Mouse (Mus musculus): ENCODE measurements around the gene Vav3.
"Not testable (repeated sequence)": the region's sequence is repeated elsewhere in the genome, so short reads cannot be mapped to it uniquely, and the experiment has no call there.

Gene Vav3

GRCm38 (mm10) chr3:109440001-109440400 is 99.5 kb downstream of the Vav3 start:
- in situ Hi-C loops (cut with MseI, MboI): no loop called here

GRCm38 (mm10) chr3:109444077-109444476 is 103.6 kb downstream of the Vav3 start:
- in situ Hi-C loops (cut with MseI, MboI): no loop called here

- in situ Hi-C loops (cut with MseI, MboI): no loop called here
Measured at GRCm38 (mm10) chr3:109446903-109447302, 106.5 kb downstream of the Vav3 start.

DNA sequence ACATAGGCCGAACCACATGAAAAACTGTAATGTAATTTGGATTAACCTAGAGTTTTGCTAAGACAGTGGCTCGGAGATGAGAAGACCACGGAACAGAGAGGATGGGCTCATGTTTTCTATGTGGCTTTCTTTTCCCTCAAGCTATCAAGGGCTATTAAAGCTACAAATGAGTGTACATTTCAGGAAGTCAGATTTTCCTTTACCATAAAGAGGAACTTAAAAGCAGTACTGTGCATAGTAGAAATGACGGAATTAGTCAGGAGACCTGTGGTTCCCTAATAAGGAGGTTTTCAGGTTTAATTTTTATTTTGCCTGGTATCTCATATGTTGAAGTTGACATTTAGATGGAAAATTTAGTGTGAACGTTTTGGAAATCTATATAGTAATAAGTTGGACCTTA is 107.8 kb downstream of the Vav3 start:
- in situ Hi-C loops (cut with MseI, MboI): not testable (repeated sequence)

DNA sequence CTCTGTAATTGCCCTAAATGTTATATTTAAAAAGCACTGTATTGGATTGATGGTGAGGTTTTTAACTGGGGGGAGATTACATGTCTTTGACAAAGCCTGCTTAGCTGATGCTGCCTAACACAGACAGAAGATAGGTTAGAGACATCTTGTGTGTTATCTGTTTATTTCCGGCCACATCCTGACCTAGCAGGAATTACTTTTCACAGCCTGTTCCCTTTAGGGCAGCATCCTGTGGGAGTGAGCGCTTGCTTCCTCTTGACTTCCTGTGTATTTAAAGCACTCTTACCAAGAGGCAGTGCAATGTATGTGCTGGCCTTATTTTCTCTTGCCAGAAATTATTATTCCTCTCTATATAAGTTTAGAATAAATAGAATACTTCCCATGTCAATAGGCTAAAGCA is 111.5 kb downstream of the Vav3 start:
- in situ Hi-C loops (cut with MseI, MboI): no loop called here

- in situ Hi-C loops (cut with MseI, MboI): no loop called here
Measured at GRCm38 (mm10) chr3:109454633-109455032, 114.2 kb downstream of the Vav3 start.

DNA sequence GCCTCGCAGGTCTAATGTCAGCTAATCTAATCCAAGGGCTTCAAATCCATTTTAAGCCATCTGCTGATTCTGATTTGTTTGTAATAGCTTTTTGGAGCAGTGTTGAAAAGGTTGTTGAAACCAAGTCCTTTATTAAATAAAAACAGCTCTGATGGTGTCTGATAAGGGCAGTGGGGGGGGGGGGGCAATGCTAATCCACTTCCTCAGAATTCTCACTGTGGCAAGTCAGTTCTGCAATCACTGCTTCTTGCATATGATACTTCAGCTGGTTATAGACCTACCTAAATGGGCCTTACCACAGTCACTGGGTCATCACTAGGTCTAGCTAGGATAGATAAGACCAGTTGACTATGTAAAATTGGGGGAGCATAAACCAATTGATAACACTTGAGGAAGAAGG is 115.9 kb downstream of the Vav3 start:
- in situ Hi-C loops (cut with MseI, MboI): no loop called here

DNA sequence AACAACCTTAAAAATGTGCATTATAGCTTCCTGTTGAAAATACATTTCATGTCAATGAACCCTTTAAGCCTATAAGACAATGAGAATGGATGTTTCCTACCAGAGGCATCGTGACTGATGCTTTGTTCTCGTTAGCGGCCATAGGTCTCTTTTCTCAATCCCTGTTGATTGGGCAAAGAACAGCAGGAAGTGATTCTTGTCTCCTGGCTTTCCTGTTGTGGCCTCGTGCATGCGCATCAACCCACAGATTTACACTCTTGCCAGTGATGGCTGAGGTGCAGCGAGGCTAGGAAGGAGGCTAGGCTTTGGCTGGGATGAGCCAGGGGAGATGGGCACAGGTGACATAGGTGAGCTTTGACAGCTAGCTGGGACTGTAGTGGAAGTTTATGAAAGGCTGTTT is 123.2 kb downstream of the Vav3 start:
- in situ Hi-C loops (cut with MseI, MboI): no loop called here

- in situ Hi-C loops (cut with MseI, MboI): no loop called here
Measured at GRCm38 (mm10) chr3:109464600-109464999, 124.1 kb downstream of the Vav3 start.

DNA sequence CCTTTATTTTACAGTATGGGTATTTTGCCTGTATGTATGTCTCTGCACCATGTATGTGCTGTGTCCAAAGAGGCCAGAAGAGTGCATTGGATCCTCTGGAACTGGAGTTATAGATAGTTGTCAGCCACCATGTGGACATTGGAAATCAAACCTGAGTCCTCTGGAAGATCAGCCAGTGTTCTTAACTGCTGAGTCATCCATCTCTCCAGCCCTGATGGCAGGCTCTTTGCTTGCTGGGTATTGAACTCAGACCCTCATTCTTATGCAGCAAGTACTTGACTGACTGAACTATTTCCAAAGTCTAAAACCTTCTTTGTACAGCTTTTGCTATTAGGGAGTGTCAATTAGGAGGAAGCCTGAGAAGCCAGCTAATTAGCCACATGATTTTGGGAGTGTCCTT is 126.1 kb downstream of the Vav3 start:
- in situ Hi-C loops (cut with MseI, MboI): no loop called here

DNA sequence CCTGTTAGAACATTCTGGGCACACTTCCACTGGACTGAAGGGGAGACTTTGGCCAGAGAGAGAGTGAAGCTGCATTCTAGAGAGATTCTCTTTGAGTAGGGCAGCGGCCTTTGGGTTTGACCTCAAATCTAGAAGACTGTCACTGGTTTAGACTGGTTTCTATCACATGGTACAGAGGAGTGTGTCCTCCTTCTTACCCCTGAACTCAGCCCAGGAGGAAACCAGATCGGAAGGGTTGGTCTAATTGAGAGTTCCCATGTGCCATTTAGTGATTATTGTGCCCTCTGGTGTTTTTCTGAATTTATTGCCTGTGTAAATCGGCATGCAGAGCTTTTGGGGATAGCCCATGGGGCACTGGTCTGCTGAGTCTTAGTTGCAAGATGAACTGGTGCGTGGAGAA is 126.8 kb downstream of the Vav3 start:
- in situ Hi-C loops (cut with MseI, MboI): no loop called here

GRCm38 (mm10) chr3:109469465-109469864 is 129.0 kb downstream of the Vav3 start:
- in situ Hi-C loops (cut with MseI, MboI): no loop called here

- in situ Hi-C loops (cut with MseI, MboI): no loop called here
Measured at GRCm38 (mm10) chr3:109470651-109471255, 130.3 kb downstream of the Vav3 start.

DNA sequence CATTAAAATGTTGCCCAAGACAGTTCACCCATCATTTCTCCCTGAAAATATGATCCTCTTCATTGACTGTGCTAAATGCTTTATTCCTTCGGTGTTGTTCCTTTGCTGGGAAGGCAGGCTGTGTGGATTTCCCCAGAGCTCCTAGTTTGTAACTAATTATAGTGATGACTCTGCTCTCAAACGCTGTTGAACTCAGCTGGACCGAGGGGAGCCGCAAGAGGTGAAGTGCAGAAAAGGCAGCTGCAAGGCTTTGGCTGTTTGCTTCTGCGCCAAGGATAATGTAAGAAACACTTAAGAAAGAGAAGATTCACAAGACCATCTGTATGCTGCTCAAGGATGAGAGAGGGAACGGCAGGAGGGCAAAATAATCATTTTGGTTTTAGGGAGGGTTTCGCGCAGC is 136.1 kb downstream of the Vav3 start:
- in situ Hi-C loops (cut with MseI, MboI): no loop called here

DNA sequence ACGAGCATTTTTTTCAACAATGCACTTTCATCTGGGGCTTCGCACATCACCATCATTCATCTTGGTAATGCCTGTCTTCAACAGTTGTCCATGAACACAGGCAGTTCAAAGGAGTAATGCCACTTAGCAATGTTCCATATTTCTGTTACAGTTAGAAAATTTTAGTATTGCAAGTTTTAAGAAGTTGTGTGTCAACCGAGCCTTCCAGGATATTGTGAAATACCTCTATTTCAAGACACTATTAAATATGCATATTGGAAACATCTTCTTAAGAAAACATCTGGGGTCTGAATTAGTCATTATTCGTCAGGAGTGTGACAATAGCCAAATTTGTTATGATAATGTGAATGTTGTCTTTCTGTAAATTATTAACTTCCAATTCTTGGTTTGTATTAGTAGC is 137.8 kb downstream of the Vav3 start:
- in situ Hi-C loops (cut with MseI, MboI): no loop called here

DNA sequence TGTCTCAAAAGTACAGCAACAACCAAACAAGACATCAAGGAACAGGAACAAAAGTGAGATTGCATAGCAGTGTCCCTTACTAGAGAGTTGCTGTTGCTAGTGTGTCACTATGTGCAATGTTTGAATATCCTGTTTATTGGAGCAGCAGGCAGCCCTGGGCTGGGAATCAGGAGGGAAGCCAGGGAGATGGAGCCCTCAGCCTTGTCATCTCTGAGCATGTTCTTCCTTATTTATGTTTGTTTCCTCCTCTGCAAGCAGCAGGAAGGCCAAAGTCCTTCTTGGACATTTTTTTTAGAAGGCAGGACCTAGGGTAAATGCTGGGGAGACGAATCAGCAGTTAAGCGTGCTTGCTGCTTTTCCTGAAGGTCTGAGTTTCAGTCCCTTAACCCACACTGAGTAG is 140.2 kb downstream of the Vav3 start:
- in situ Hi-C loops (cut with MseI, MboI): no loop called here

DNA sequence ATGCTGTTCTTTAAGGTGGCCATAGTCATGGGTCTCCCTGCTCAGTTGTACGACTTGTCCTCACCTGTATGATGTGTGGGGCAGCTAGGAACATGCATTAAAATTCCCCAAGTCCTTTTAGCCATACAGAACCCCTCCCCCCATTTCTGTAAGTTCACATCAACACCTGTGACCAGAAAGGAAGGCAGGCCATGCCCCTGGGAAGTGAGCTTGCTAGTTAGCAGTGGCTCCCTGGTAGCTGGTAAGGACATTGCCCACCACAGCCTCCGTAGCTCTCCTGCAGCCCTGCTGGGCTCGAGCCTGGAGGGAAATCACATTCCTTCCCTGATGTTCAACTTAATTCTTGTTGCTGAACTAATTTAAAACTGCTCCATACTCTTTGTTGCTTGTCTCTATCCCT is 146.3 kb downstream of the Vav3 start:
- in situ Hi-C loops (cut with MseI, MboI): no loop called here

- in situ Hi-C loops (cut with MseI, MboI): no loop called here
Measured at GRCm38 (mm10) chr3:109487823-109488222, 147.4 kb downstream of the Vav3 start.

GRCm38 (mm10) chr3:109488750-109489171 is 148.3 kb downstream of the Vav3 start:
- in situ Hi-C loops (cut with MseI, MboI): no loop called here

DNA sequence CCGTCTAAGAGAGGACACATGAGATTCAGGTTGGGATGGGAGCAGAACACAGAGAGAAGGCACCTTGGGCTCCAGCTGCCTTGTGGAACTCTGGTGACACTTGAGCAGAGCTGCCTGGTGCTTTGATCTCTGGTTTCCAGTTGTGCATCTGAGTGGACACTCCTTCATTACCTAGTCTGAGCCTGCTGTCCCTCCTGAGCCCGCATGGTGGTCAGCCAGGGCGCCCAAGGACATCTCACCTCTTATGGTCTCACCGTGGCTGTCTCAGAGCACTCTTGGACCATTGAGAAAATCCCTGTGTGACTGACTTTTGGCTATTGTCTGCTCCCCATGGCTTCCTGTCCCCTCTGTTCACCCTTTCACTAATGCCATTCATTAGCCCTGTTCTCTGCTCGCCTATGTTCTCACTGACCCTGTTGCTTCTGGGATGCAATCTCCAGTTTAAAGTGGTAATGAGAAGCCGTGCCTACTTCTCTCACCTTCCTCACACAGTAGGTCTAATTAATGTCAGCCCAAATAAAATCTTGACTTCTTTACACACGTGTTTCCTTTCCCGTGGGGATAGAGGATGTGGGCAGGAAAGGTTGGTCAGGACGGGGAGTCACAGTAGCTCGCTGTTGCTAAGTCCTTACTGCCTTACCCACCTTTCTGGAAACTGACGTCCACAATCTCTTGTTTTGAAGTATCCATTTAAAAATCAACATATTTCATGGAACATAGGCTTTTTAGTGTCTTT is 150.3 kb downstream of the Vav3 start:
- in situ Hi-C loops (cut with MseI, MboI): loop anchor here (5.0 kb wide), 1 partner anchor 318 kb away; no protein-coding TSS in a partner anchor

- in situ Hi-C loops (cut with MseI, MboI): loop anchor here (5.0 kb wide), 1 partner anchor 319 kb away; no protein-coding TSS in a partner anchor
Measured at GRCm38 (mm10) chr3:109491568-109491967, 151.1 kb downstream of the Vav3 start.

- in situ Hi-C loops (cut with MseI, MboI): no loop called here
Measured at GRCm38 (mm10) chr3:109496461-109496860, 156.0 kb downstream of the Vav3 start.

DNA sequence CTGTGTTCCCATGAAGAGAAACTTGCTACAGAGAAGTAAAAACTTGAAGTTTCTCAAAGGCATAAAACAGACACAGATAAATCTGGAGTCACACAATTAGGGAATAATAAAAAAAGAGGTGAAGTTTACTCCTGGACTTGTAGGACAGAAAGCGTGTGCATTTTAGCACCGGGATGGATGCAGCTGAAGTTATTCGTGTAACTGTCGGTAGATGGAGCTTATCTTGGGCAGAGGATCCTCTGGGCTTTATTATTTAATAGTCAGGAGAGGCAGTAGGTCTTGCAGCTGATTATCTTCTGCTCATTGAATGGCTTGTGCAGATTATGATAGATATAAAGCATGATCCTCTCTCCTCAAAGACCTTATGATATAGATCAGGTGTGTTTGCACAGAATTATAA is 156.6 kb downstream of the Vav3 start:
- in situ Hi-C loops (cut with MseI, MboI): no loop called here
